Mouse (Mus musculus): Measurements from ENCODE around the gene Nacc1.

DNA sequence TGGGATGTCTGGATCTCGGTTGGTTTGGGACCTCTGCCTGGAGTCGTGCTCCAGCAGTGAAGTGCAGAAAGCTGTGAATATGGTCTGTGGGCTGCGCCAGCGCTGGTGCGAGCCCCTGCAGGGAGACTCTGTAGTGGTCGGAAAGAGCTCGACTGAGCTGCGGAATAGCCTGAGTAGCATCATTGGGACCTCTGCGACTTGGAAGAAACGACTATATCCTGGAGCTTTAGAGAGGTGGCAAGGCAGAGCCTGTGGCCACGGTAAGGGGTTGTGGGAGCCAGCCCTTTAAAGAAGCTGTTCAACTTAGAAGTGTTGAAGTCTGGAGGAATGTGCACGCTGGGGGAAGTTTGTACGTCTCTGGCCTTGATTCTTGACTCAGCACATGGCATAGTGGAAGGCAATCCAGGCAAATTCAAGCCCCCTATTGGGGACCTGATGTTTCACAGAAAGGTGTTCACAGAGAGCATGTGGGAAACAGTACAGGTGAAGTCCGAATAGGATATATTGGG lies 22.2 kb downstream of the Nacc1 start:
- TF ChIP-seq CTCF (IDR thresholded peaks at IDR 0.05; ENCODE audit: extremely low read depth, insufficient read depth, low read length) (no peak), POLR2A (IDR thresholded peaks at IDR 0.05; ENCODE audit: extremely low read depth, insufficient read depth, low read length) (no peak; the same call in 1 of the 2 replicates)

Data from cortical plate, adult 2 months (tissue).